Mouse (Mus musculus): Measurements from ENCODE around the gene Rcc1.

GRCm38 (mm10) chr4:132369953-132370750 lies 16.7 kb upstream of the Rcc1 start:
- TF ChIP-seq CTCF (IDR thresholded peaks at IDR 0.05; ENCODE audit: control insufficient read depth, insufficient read depth, low read length): no peak
- no peak for TF ChIP-seq POLR2A (IDR thresholded peaks at IDR 0.05; ENCODE audit: borderline replicate concordance, control insufficient read depth, low read depth, low read length)

All from bone marrow, adult 2 months (tissue).